Mouse (Mus musculus): ENCODE measurements around the gene 4632433K11Rik. TPM values are rescaled to one million over a fixed set of nuclear protein-coding genes. Genes with fewer than 3 reads are reported as not detected.

The 4632433K11Rik gene
- total and polyA plus RNA-seq, 3 experiments = not detected

DNA sequence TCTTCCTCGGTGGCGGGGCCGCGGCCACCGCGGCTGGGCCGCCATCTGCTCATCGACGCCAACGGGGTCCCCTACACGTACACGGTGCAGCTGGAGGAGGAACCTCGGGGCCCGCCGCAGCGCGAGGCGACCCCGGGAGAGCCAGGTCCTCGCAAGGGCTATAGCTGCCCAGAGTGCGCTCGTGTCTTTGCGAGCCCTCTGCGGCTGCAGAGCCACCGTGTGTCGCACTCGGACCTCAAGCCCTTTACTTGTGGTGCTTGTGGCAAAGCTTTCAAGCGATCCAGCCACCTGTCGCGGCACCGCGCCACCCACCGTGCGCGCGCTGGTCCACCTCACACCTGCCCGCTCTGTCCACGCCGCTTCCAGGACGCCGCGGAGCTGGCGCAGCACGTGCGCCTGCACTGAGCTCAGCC lies 19.0 kb downstream of the 4632433K11Rik start:
- no peak overlapping the region for H3K27ac ChIP-seq (ENCODE audit: control insufficient read depth, low read depth, low read length)
- H3K27me3 ChIP-seq (ENCODE audit: control insufficient read depth in 1 of 2, insufficient read depth in 2 of 2, low read length in 2 of 2) = no peaks in the 10 kb centered on the region
- H3K4me3 ChIP-seq (ENCODE audit: control insufficient read depth in 1 of 2, insufficient read depth in 1 of 2, low read depth in 2 of 2, low read length in 2 of 2) = no peak overlapping the region
- H3K4me1 ChIP-seq (ENCODE audit: control insufficient read depth in 1 of 2, insufficient read depth in 2 of 2, low read length in 2 of 2) = no peaks in the 10 kb centered on the region
- H3K36me3 ChIP-seq (ENCODE audit: control insufficient read depth in 1 of 2, insufficient read depth in 2 of 2, low read length in 2 of 2) = no peaks in the 10 kb centered on the region
- DNase-seq (ENCODE audit: low read depth, low spot score) = no peak
- TF ChIP-seq RAD21 (IDR thresholded peaks at IDR 0.05; ENCODE audit: low read depth, low read length) = no peak
- no peaks in the 10 kb centered on the region for H3K9me3 ChIP-seq (replicated peaks; ENCODE audit: insufficient read depth, low read length)
- no peaks in the 10 kb centered on the region for H3K79me2 ChIP-seq (ENCODE audit: control insufficient read depth, insufficient read depth, low read length, poor library complexity)
- H3K9ac ChIP-seq (ENCODE audit: control insufficient read depth, low read depth, low read length, poor library complexity, severe bottlenecking) = no peak overlapping the region

DNA sequence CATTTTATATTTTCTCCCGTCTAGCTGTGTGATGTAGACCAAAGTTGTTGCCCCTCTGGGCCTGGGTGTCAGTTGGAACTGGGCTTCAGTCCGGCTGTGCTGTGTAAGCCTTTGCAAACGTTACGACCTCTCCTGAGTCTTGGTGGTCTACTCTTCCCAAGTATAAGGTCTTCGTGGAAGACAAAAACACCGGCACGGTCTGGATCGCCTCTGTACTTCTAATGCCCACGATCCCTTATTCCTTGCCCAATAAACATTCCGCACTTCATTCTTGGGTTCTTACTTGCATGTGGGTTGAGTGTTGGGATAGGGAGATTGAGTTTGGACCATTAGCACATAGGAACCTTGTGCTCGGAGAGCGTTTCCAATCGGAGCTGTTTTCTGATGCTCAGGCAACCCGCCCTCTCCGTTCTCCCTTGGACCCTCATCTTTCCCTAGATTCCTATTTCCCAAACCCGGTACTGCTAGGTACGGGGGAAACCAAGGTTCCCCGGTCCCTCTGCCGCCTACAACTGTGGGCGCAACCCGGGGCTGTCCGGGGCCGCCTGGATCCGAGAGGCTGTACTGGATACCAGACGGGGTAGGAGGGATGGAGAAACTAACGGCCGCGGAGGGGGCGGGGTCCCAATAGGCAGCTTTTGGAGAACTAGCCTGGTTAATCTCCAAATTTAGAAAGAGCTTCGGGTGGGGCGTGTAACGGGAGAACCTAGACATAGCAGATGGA lies 19.7 kb downstream of the 4632433K11Rik start:
- Histone ChIP-seq H3K27ac (ENCODE audit: control insufficient read depth, low read depth, low read length) (no peak overlapping the region), H3K79me2 (ENCODE audit: control insufficient read depth, insufficient read depth, low read length, poor library complexity) (no peaks in the 10 kb centered on the region), H3K9ac (ENCODE audit: control insufficient read depth, low read depth, low read length, poor library complexity, severe bottlenecking) (no peak overlapping the region), H3K36me3 (ENCODE audit: control insufficient read depth in 1 of 2, insufficient read depth in 2 of 2, low read length in 2 of 2) (no peaks in the 10 kb centered on the region), H3K4me1 (ENCODE audit: control insufficient read depth in 1 of 2, insufficient read depth in 2 of 2, low read length in 2 of 2) (no peaks in the 10 kb centered on the region), H3K27me3 (ENCODE audit: control insufficient read depth in 1 of 2, insufficient read depth in 2 of 2, low read length in 2 of 2) (no peaks in the 10 kb centered on the region), H3K9me3 (replicated peaks; ENCODE audit: insufficient read depth, low read length) (no peaks in the 10 kb centered on the region), H3K4me3 (ENCODE audit: control insufficient read depth in 1 of 2, insufficient read depth in 1 of 2, low read depth in 2 of 2, low read length in 2 of 2) (no peak overlapping the region)
- no peak for DNase-seq (ENCODE audit: low read depth, low spot score)
- no peak for TF ChIP-seq E2F4 (IDR thresholded peaks at IDR 0.05; ENCODE audit: borderline replicate concordance, low read depth, low read length)
- TF ChIP-seq CHD1 (IDR thresholded peaks at IDR 0.05; ENCODE audit: low read depth, low read length) = no peak

DNA sequence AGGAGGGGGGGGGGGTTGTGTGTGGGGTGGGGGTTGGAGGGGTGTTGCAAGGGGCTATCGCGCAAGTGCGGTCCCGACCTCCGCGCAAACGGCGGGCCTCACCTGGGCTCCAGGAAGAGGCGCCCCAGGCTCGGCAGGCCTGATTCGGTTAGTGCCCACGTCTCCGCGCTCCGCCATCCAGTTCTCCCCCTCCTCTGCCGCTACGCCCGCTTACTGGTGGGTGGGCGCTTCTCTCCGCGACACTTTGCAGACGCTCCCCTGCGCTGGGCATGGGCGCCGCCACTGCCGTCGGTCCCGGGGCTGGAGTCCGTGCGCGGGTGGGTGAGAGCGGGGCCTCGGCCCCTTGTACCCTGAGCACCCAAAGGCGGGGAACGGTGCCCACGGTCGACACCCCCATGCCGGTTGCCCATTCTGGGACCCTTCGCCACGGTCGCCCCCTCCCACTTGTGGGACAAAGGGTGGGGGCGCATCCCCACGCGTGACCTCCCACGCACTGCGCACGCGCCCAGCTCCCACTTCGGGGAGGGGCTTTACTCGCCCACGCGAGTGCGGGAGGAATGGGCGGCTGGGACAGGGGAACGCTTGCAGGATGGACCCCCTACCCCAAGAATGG lies 22.8 kb downstream of the 4632433K11Rik start:
- Histone ChIP-seq H3K79me2 (ENCODE audit: control insufficient read depth, insufficient read depth, low read length, poor library complexity) (peaks cover 3% of the 10 kb centered on the region; the same call in 1 of the 2 replicates), H3K9me3 (replicated peaks; ENCODE audit: insufficient read depth, low read length) (no peaks in the 10 kb centered on the region), H3K36me3 (ENCODE audit: control insufficient read depth in 1 of 2, insufficient read depth in 2 of 2, low read length in 2 of 2) (no peaks in the 10 kb centered on the region), H3K27me3 (ENCODE audit: control insufficient read depth in 1 of 2, insufficient read depth in 2 of 2, low read length in 2 of 2) (no peaks in the 10 kb centered on the region), H3K27ac (ENCODE audit: control insufficient read depth, low read depth, low read length) (no peak overlapping the region), H3K4me1 (ENCODE audit: control insufficient read depth in 1 of 2, insufficient read depth in 2 of 2, low read length in 2 of 2) (peaks cover 0 to 5% of the 10 kb centered on the region in 2 experiments; a peak in 1 of 4 replicates), H3K4me3 (ENCODE audit: control insufficient read depth in 1 of 2, insufficient read depth in 1 of 2, low read depth in 2 of 2, low read length in 2 of 2) (no peak overlapping the region), H3K9ac (ENCODE audit: control insufficient read depth, low read depth, low read length, poor library complexity, severe bottlenecking) (no peak overlapping the region)
- TF ChIP-seq RCOR1 (IDR thresholded peaks at IDR 0.05; ENCODE audit: low read depth, low read length) (no peak), ZMIZ1 (IDR thresholded peaks at IDR 0.05; ENCODE audit: low read depth, low read length) (no peak), BHLHE40 (IDR thresholded peaks at IDR 0.05; ENCODE audit: borderline replicate concordance, low read depth, low read length) (no peak), SMC3 (IDR thresholded peaks at IDR 0.05; ENCODE audit: low read depth, low read length) (no peak), UBTF (IDR thresholded peaks at IDR 0.05; ENCODE audit: borderline replicate concordance, insufficient read depth, low read depth, low read length) (no peak), ELF1 (IDR thresholded peaks at IDR 0.05; ENCODE audit: low read depth, low read length) (no peak), E2F4 (IDR thresholded peaks at IDR 0.05; ENCODE audit: borderline replicate concordance, low read depth, low read length) (no peak), POLR2AphosphoS2 (IDR thresholded peaks at IDR 0.05; ENCODE audit: low read length) (no peak), TBP (IDR thresholded peaks at IDR 0.05; ENCODE audit: low read depth, low read length) (no peak), MAX (IDR thresholded peaks at IDR 0.05; ENCODE audit: low read length) (no peak), CHD1 (IDR thresholded peaks at IDR 0.05; ENCODE audit: low read depth, low read length) (no peak), JUND (IDR thresholded peaks at IDR 0.05; ENCODE audit: low read depth, low read length) (no peak), TAL1 (IDR thresholded peaks at IDR 0.05; ENCODE audit: low read length) (no peak), POLR2A (IDR thresholded peaks at IDR 0.05; ENCODE audit: control insufficient read depth in 1 of 2, insufficient read depth in 1 of 2, low read depth in 1 of 2, low read length in 2 of 2, poor library complexity in 1 of 2) (no peak), KAT2A (conservative IDR thresholded peaks at IDR 0.05; ENCODE audit: low read depth, low read length) (no peak), USF2 (IDR thresholded peaks at IDR 0.05; ENCODE audit: borderline replicate concordance in 1 of 2, insufficient read depth in 1 of 2, low read depth in 1 of 2, low read length in 2 of 2) (no peak), TCF12 (IDR thresholded peaks at IDR 0.05; ENCODE audit: low read depth, low read length) (no peak), CTCF (IDR thresholded peaks at IDR 0.05 in 2 of 3, conservative IDR thresholded peaks at IDR 0.05 in 1 of 3; ENCODE audit: control insufficient read depth in 1 of 3, insufficient read depth in 1 of 3, low read depth in 2 of 3, low read length in 3 of 3, poor library complexity in 1 of 3, severe bottlenecking in 1 of 3) (no peak)
- DNase-seq (ENCODE audit: low read depth, low spot score) = no peak
